Mouse (Mus musculus): ENCODE data around the gene Cyb5r3. TPM values are rescaled to one million over a fixed set of nuclear protein-coding genes. Genes with fewer than 3 reads are reported as not detected.

The Cyb5r3 gene
- 218 and 255 TPM in 2 replicates for polyA plus RNA-seq (2016; fragmentation: Nextera tagmentation; extraction: Ambion mirVana)

- no peak for DNase-seq (ENCODE audit: low spot score)
- Histone ChIP-seq H3K4me3 (peak within 1 kb of the TSS; percentile 74), H3K9me3 (replicated peaks) (no peaks in the 10 kb centered on the region), H3K4me1 (peaks cover 41% of the 10 kb centered on the region), H3K27me3 (ENCODE audit: low read depth, poor library complexity, severe bottlenecking) (no peaks in the 10 kb centered on the region), H3K27ac (replicated peaks) (peak within 1 kb of the TSS; percentile 88), H3K36me3 (no peaks in the 10 kb centered on the region)
- whole genome bisulfite sequencing = 39% methylated on average over 28 of the region's 28 CpGs
These were observed at the start of gene Cyb5r3 for GRCm38 (mm10) chr15:83172492-83173429. Gene Cyb5r3, minus strand, starts transcription at chr15:83172592.

GRCm38 (mm10) chr15:83221721-83222120 lies 49.3 kb upstream of the Cyb5r3 start:
- WGBS = 93% methylated on average over 4 of the region's 4 CpGs
- DNase-seq (ENCODE audit: low spot score) = no peak

DNA sequence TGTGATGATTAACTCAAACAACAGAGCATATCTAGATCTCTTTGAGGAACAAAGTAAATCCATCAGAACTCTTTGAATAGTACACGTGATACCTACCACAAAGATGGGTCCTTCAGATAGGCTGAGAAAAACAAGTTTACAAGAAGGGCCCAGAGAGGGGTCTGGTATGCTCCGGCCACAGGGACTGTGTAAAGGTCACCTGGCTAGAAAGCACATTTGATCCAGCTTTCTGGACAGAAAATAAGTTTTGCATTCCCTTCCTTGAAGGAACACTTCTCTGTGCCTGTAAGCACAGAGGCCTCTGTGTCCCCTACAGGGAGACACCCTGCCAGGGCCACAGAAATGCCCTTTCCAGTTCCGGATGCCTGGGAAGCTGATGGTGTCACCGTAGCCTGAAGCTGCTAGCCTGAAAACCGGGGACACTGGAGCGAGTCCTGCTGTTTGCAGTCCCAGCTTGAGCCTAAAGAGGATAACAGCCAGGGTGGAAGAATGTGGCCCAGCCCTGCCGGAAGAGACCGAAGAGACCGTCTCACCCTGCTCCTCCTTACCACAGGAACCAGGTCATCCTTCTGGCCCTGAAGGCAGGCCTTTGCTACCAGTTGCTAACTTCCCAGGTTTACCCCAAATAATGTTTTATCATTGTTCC lies 48.1 kb upstream of the Cyb5r3 start:
- Histone ChIP-seq H3K27ac (replicated peaks) (no peak overlapping the region), H3K4me3 (no peak overlapping the region), H3K27me3 (ENCODE audit: low read depth, poor library complexity, severe bottlenecking) (no peaks in the 10 kb centered on the region), H3K4me1 (peaks cover 37% of the 10 kb centered on the region), H3K9me3 (replicated peaks) (no peaks in the 10 kb centered on the region), H3K36me3 (no peaks in the 10 kb centered on the region)
- WGBS = 55% methylated on average over 9 of the region's 9 CpGs
- DNase-seq (ENCODE audit: low spot score) = no peak

More at GRCm38 (mm10) chr15:83221721-83222120, 49.3 kb upstream of the Cyb5r3 start:
- Histone ChIP-seq H3K9me3 (replicated peaks) (no peaks in the 10 kb centered on the region), H3K27me3 (ENCODE audit: low read depth, poor library complexity, severe bottlenecking) (no peaks in the 10 kb centered on the region), H3K4me1 (peaks cover 25% of the 10 kb centered on the region), H3K36me3 (no peaks in the 10 kb centered on the region), H3K27ac (replicated peaks) (no peak overlapping the region), H3K4me3 (no peak overlapping the region)

DNA sequence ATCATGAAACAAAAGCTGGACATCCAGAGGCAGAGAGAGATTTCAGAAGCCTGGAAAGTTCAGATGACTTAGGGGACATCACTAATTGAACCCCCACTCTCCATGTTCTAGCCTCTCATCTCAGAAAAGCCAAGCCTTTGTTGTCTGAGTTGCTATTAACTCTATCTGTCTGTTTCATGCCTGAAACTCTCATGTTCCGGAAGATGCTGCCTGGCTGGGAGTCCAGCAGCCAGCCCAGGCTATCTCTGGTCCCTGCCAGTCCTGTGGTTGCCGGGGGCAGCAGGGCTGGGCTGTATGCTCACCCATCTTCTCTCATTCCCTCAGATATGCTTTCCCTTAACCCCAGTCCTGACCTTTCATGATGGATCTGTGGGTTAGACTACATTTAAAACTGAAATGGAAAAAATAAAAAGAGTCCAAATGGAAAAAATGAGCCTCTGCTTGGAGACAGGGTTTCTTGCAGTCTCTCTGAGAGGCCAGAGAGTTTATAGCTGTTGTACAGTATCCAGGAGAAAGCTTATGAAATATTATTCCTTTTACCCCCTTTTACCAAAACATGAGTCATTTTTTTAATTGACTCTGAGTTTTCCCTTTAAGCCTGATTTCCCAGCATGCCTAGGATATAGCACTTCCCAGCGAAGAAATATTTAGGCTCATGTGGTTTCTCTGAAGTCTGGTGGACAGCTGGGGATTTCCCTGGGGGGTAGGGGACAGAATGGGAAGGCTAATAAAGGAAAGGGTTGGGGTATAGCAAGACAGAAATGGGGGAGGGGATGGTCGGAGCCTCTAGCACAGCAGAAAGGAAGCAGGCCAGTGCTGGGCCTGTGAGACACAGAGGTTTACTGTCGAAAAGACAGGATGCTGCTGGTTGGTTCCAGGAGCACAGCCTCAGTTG lies 43.2 kb upstream of the Cyb5r3 start:
- DNase-seq (ENCODE audit: low spot score) = peak; percentile 38
- Histone ChIP-seq H3K27ac (replicated peaks) (peak overlapping the region; percentile 80), H3K9me3 (replicated peaks) (no peaks in the 10 kb centered on the region), H3K4me1 (peaks cover 16% of the 10 kb centered on the region), H3K36me3 (no peaks in the 10 kb centered on the region), H3K27me3 (ENCODE audit: low read depth, poor library complexity, severe bottlenecking) (no peaks in the 10 kb centered on the region), H3K4me3 (no peak overlapping the region)
- 53% methylated on average over 5 of the region's 5 CpGs for WGBS

- no peaks in the 10 kb centered on the region for H3K9me3 ChIP-seq (replicated peaks)
- H3K27ac ChIP-seq (replicated peaks) = no peak overlapping the region
- peak; percentile 43 for DNase-seq (ENCODE audit: low spot score)
- H3K27me3 ChIP-seq (ENCODE audit: low read depth, poor library complexity, severe bottlenecking) = peaks cover 15% of the 10 kb centered on the region
- peak overlapping the region; percentile 35 for H3K4me3 ChIP-seq
- H3K36me3 ChIP-seq = no peaks in the 10 kb centered on the region
- 24% methylated on average over 11 of the region's 11 CpGs for WGBS
- peaks cover 8% of the 10 kb centered on the region for H3K4me1 ChIP-seq
These were observed 37.8 kb upstream of the Cyb5r3 start for GRCm38 (mm10) chr15:83210229-83210628.

- H3K36me3 ChIP-seq = no peaks in the 10 kb centered on the region
- peak overlapping the region; percentile 35 for H3K4me3 ChIP-seq
- no peak for DNase-seq (ENCODE audit: low spot score)
- no peaks in the 10 kb centered on the region for H3K9me3 ChIP-seq (replicated peaks)
- WGBS = 15% methylated on average over 10 of the region's 10 CpGs
- peaks cover 15% of the 10 kb centered on the region for H3K27me3 ChIP-seq (ENCODE audit: low read depth, poor library complexity, severe bottlenecking)
- H3K27ac ChIP-seq (replicated peaks) = no peak overlapping the region
- H3K4me1 ChIP-seq = peaks cover 12% of the 10 kb centered on the region
These were observed 37.3 kb upstream of the Cyb5r3 start for GRCm38 (mm10) chr15:83209719-83210118.

DNA sequence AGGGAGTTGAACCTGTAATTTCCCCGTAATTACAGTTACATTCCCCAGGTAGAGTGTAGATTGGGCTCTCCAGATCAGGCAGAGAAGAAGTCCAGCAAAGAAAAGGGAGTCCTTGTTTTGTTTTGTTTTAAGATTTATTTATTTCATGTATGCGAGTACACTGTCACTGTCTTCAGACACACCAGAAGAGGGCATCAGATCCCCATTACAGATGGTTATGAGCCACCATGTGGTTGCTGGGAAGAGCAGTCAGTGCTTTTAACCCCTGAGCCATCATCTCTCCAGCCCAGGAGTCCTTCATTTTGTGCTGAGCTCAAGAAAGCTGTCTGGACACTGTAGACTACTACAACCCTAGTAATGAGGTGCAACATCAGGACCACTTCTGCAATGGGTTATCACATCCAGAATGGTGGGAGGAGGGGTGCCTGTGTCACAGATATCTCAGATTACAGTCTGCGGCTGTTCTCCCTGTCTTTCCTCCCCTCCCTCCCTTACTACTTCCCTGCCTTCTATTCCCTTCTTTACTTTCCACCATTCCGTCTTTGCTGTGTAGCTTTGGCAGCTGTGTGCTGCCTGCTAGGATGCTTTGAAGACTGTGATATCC lies 36.8 kb upstream of the Cyb5r3 start:
- peak overlapping the region; percentile 35 for H3K4me3 ChIP-seq
- H3K36me3 ChIP-seq = no peaks in the 10 kb centered on the region
- DNase-seq (ENCODE audit: low spot score) = no peak
- no peak overlapping the region for H3K27ac ChIP-seq (replicated peaks)
- WGBS = 43% methylated on average over 4 of the region's 4 CpGs
- H3K27me3 ChIP-seq (ENCODE audit: low read depth, poor library complexity, severe bottlenecking) = peaks cover 20% of the 10 kb centered on the region
- peaks cover 17% of the 10 kb centered on the region for H3K4me1 ChIP-seq
- no peaks in the 10 kb centered on the region for H3K9me3 ChIP-seq (replicated peaks)

- H3K9me3 ChIP-seq (replicated peaks) = no peaks in the 10 kb centered on the region
- H3K36me3 ChIP-seq = no peaks in the 10 kb centered on the region
- H3K27ac ChIP-seq (replicated peaks) = peak overlapping the region; percentile 64; the same call in 1 of the 2 replicates
- 43% methylated on average over 9 of the region's 10 CpGs for WGBS
- peak; percentile 51 for DNase-seq (ENCODE audit: low spot score)
- peak overlapping the region; percentile 34 for H3K4me3 ChIP-seq
- H3K4me1 ChIP-seq = peaks cover 21% of the 10 kb centered on the region
- peaks cover 20% of the 10 kb centered on the region for H3K27me3 ChIP-seq (ENCODE audit: low read depth, poor library complexity, severe bottlenecking)
These were observed 32.5 kb upstream of the Cyb5r3 start for GRCm38 (mm10) chr15:83204731-83205451.

DNA sequence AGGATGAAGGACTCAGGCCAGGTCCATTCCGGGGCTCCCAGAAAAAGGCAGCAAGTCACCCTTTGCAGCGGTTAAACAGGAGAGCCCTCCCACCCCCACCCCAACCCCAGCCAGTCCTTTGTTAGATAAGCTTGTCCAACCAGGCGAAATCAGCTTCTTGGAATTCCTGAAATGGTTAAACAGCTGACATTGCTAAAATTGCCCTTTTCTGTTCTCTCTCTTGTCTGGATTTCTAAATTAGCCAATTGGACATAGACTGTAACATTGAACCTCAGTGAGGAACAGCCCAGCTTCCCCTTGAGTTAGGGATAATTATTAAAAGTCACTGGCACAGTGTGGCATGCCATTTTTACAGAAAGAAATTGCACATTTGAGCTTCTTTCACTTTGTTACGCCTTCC lies 30.0 kb upstream of the Cyb5r3 start:
- H3K36me3 ChIP-seq = no peaks in the 10 kb centered on the region
- WGBS = 71% methylated on average over 4 of the region's 4 CpGs
- H3K4me3 ChIP-seq = no peak overlapping the region
- H3K27me3 ChIP-seq (ENCODE audit: low read depth, poor library complexity, severe bottlenecking) = 0 out of 2 replicates have a peak, but pooled peaks cover 5% of the 10 kb centered on the region
- DNase-seq (ENCODE audit: low spot score) = no peak
- no peaks in the 10 kb centered on the region for H3K9me3 ChIP-seq (replicated peaks)
- peaks cover 15% of the 10 kb centered on the region for H3K4me1 ChIP-seq
- no peak overlapping the region for H3K27ac ChIP-seq (replicated peaks)

DNA sequence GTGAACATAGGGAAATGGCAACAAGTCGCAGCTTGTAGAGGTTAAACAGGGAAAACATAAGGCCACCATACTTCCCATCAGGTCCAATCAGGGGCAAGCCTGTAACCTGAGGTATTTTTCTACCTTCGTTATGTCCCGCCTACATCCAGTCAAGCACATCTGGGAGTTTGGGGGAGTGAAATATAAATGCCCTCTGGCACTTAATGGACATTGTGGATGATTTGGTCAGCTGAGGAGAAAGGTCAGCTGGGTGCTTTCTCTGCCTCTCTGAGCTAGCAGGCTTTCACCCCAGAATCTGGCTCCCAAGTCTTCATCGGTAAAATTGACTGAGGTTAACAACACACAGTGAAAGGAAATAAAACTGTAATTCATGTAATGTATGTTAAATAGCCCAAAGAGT lies 21.0 kb upstream of the Cyb5r3 start:
- H3K27me3 ChIP-seq (ENCODE audit: low read depth, poor library complexity, severe bottlenecking) = no peaks in the 10 kb centered on the region
- DNase-seq (ENCODE audit: low spot score) = no peak
- no peaks in the 10 kb centered on the region for H3K36me3 ChIP-seq
- WGBS = 92% methylated on average over 4 of the region's 4 CpGs
- no peak overlapping the region for H3K4me3 ChIP-seq
- H3K27ac ChIP-seq (replicated peaks) = no peak overlapping the region
- H3K9me3 ChIP-seq (replicated peaks) = peaks cover 8% of the 10 kb centered on the region
- H3K4me1 ChIP-seq = no peaks in the 10 kb centered on the region

DNA sequence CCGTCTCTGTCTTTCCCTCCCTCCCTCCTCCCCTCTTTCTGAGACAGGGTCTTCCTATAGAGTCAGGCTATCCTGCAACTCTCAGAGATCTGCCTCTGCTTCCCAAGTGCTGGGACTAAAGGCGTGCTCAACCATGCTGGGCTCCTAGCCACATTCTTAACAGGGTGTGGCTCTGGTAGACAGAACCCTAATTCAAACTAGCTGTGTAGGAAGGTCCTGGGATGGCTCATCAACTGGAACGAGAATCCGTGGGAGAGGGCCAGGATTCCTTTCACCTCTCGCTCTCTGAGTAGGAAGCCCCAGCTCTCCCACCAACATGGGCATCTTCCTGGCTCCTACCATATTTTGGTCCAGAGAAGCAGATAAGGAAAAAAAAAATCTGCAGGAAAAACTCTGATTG lies 10.0 kb upstream of the Cyb5r3 start:
- Histone ChIP-seq H3K27me3 (ENCODE audit: low read depth, poor library complexity, severe bottlenecking) (no peaks in the 10 kb centered on the region), H3K4me1 (peaks cover 12% of the 10 kb centered on the region), H3K9me3 (replicated peaks) (no peaks in the 10 kb centered on the region), H3K4me3 (no peak overlapping the region), H3K36me3 (no peaks in the 10 kb centered on the region), H3K27ac (replicated peaks) (no peak overlapping the region)
- DNase-seq (ENCODE audit: low spot score) = no peak
- 72% methylated on average over 5 of the region's 5 CpGs for WGBS
